Mouse (Mus musculus) erythroid progenitor cell, adult 5-6 weeks (primary cell): ENCODE measurements at regions not wholly inside any gene's neighbourhood (a gene's known extent, or its start where the extent isn't known, plus 50 kb on each side); places are given as distances from the start of the nearest gene placed in this dataset.
"Not testable (repeated sequence)": the region's sequence is repeated elsewhere in the genome, so short reads cannot be mapped to it uniquely, and the experiment has no call there.

Source experiments
- ATAC-seq: replicated peaks from 2 replicates; pipeline ENCODE4 v1.8.0; 2016; ENCODE audit warnings: moderate number of reproducible peaks, mild to moderate bottlenecking, moderate TSS enrichment, inconsistent platforms; ENCODE audit not compliant: poor library complexity, low FRiP score, severe bottlenecking

GRCm38 (mm10) chr13:45130516-45131249, 52.2 kb downstream of the Gm9817 start:
- peak; percentile 19; the same call in 1 of the 2 replicates for ATAC-seq

DNA sequence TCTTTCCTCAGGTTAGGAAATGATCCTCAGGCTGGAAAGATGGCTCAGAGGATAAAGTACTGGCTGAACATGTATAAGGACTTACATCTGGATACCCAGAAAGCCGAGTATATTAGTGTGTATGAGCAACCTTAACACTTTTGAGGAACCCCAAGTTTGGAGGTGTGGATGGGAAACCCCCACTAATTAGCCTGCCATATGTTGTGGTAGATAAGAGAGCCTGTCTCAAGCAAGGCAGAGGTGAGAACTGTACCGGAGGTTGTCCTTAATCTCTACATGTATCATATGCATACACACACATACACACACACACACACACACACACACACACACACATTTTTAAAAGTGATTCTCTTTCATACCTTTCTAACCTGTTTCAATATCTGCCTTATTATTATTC, 62.1 kb downstream of the Gm9817 start:
- 0 out of 2 replicates have a peak, but pooled peaks have one; percentile 30 for ATAC-seq

DNA sequence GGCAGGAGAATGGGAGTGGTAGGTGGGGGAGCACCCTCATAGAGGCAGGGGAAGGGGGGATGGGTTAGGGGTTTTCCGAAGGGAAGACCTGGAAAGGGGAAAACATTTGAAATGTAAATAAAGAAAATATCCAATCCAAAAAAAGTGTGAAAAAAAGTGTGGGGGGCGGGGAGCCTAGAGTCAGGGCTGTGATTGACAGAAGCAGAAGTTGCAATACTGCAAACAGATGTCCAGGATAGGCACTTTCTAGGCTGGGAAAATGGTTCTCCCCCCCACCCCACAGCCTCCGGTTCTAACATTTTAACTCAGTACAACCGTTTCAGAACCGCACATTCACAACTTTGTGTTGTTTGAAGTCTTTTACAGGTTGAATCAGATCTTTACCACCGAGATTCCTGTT, 66.6 kb downstream of the Gm9817 start:
- no peak for ATAC-seq

DNA sequence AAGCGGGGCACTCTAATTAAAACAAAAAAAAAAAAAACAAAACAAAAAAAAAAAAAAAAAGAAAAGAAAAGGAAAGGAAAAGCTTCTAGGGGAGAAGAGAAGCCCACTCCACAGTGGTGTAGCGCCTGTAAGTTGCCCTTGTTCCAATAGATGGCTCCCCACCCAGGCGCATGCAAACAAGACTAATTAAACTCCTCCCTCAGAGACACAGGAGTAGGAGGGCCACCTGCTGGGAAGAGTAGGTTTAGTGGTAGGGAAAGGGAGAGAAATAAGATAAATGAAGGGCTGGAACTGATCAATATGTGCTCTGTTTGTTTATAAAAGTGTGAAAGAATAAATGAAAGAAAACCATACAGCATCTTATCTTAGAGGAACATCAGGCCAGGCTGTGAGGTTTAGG, 77.7 kb downstream of the Gm9817 start:
- ATAC-seq: no peak

- ATAC-seq: no peak
These were observed 78.5 kb downstream of the Gm9817 start for GRCm38 (mm10) chr13:45156982-45157381.

- ATAC-seq: no peak
These were observed 81.8 kb downstream of the Gm9817 start for GRCm38 (mm10) chr13:45160281-45160680.

GRCm38 (mm10) chr13:45164001-45164778, 85.7 kb downstream of the Gm9817 start:
- ATAC-seq: no peak

- no peak for ATAC-seq
These were observed 86.7 kb downstream of the Gm9817 start for GRCm38 (mm10) chr13:45165159-45165558.

GRCm38 (mm10) chr13:45169716-45170115, 91.2 kb downstream of the Gm9817 start:
- ATAC-seq: no peak

DNA sequence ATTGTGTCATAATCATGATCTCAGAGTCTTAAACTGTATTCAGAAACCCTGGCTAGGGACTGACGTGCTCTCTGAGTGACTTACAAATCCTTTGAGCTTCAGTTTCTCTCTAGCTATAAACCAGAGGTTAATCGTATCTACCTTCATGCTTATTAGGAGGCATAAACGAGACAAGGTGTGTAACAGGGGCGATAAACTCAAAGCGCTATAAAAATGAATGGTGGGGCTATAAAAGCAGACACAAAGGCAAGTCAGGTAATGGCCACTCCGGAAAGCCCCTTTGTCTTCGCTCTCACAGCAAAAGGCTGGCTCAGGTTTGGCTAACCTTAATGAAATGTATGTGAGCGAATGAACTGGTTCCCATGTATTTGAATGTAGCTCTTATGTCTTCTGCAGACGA, 94.6 kb downstream of the Gm9817 start:
- no peak for ATAC-seq

DNA sequence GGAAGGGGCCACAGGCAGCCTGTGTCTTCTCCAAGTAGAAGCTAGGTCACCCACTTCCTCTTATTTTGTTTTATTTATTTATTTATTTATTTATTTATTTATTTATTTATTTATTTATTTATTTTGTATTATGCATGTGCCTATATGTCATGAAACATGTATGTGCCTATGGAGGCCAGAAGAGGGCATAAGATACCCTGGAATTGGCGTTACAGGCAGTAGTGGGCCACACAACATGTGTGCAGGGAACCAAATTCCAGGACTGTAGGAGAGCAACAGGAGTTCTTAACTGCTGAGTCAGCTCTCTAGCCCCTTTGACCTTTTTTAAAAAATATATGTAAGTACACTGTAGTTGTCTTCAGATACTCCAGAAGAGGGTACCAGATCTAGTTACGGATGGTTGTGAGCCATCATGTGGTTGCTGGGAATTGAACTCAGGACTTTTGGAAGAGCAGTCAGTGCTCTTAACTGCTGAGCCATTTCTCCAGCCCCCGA, 97.3 kb downstream of the Gm9817 start:
- ATAC-seq: not testable (repeated sequence)

GRCm38 (mm10) chr13:45181529-45182230, 103.2 kb downstream of the Gm9817 start:
- ATAC-seq: no peak

- no peak for ATAC-seq
These were observed 110.9 kb downstream of the Gm9817 start for GRCm38 (mm10) chr13:45189389-45189788.

DNA sequence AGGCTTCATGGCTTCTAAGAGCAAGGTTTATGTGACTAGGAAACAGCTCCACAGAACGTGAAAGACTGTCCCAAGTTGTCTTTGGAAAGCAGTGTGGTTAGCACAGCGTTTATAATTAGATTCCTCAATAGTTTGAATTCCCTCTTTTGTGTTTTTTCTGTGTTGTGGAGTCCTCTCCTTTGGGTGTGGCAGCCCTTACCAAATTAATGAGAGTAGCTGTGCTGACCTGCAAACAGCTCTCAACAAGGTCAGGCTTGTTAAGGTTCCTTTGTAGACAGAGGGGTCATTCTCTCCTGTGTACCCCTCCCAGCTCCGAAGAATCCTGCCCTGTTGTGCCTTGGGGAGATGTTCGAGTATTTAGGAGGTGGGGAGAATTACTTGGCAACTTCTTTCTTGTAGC, 111.7 kb downstream of the Gm9817 start:
- ATAC-seq: no peak

DNA sequence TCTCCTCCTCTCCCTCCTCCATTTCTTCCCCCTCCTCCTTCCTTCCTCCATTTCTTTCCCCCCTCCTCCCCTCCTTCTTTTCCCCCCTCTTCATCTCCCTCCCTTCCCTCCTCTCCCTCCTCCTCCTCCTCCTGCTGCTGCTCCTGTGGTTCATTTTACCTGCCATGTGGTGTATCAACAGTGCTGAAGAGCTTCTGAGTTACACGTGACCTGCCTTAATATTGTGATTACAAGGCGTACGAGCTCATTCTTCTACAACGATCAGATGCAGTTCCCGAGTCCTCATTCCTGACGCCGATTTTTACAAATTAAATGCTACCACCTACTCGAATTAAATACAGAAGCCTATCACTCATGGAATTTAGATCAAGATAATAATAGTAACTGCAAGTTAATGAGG, 113.6 kb downstream of the Gm9817 start:
- ATAC-seq: no peak

DNA sequence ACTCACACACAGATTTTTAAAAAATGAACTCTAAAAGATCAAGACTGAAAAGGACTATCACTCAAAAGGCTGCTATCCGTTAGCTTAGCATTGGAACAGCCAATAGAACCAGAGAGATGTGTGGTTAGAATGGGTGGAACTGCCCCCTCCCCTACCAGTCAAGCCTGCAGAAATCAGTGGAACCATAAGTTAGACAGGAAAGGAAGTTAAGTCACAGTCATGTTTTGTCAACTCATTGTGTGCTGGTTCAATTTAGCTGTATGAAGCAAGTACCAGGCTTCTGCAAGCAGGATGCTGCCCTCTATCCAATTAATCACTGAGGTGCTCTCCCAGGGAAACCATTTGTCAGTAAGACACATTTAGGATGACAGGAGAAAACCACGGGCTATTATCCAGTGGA, 117.1 kb downstream of the Gm9817 start:
- no peak for ATAC-seq

GRCm38 (mm10) chr13:45196363-45196762, 117.9 kb downstream of the Gm9817 start:
- no peak for ATAC-seq

DNA sequence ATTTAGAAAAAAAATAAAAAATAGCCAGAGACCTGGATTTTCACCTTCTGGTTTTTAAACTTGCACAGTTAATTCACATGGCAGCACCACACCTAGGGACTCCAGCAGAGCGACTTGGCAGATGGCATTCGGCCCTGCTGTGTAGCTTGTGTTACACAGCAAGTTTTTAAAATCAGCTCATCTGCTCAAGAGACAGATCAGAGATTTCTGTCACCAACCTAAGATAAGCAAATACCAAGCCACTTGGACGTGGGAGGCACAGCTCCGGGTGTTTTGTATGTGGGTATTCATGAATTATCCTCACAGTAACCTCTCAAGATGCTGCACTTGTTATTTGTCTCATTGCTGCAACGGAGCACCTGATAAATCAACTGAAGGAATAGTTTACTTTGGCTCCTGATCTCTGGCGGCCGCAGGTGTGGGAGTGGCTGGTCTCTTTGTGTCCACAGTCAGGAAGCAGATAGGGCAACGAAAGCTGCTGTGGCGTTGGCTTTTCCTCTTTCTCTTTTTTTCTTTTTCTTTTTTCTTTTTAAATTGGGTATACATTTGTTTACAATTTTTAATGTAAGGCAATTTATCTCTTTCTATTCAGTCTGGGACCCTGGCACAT, 122.1 kb downstream of the Gm9817 start:
- ATAC-seq: no peak

DNA sequence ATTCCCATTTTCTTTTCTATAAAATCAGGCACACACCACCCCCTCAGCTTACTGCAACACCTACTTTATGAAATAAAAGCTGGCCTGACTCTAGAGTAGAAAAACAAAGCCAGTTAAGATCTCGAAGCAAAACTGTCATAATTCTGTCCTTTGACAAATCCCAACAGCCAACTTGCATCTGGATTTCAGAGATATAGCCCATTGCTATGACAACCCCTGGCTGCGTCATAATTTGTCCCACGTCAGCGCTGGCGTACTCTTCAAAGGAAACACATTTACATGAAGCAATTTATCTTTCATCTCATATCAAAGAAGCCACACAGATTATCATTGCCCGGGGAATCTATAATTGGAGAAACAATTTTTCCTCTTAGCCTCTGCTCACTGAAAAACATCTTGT, 126.4 kb downstream of the Gm9817 start:
- ATAC-seq: no peak

- ATAC-seq: no peak
These were observed 130.2 kb downstream of the Gm9817 start for GRCm38 (mm10) chr13:45208540-45209197.
